Mouse (Mus musculus) left cerebral cortex, adult 11 months (tissue): ENCODE measurements around the gene Eif4e3.

Experiments used
- DNase-seq: peaks from one replicate; pipeline ENCODE4 v3.0.0; 2022; ENCODE audit warnings: low spot score

Gene Eif4e3

GRCm38 (mm10) chr6:99665457-99666317, 884 bp downstream of the Eif4e3 start:
- DNase-seq, result no peak

GRCm38 (mm10) chr6:99663232-99663631, 3.3 kb downstream of the Eif4e3 start:
- no peak for DNase-seq

- no peak for DNase-seq
These were observed 6.1 kb downstream of the Eif4e3 start for GRCm38 (mm10) chr6:99660443-99660842.

DNA sequence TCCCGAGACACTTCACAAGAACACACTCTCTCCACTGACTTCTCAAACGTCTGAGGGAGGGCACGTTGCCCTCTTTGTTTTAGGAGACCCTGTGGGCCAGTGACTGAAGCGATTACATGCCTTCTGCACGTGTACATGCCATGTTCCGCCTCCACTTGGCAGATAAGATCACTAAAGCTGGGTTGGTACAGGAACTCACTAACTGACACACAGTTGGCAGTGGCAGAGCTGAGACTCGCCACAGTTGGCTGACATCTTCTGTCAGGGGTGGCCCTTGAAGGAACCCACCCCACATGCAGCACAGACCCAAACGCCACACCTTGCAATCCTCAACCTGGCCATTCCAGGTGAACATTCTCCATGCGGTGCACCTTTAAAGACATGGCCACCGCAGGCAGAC, 8.0 kb downstream of the Eif4e3 start:
- DNase-seq, result no peak

DNA sequence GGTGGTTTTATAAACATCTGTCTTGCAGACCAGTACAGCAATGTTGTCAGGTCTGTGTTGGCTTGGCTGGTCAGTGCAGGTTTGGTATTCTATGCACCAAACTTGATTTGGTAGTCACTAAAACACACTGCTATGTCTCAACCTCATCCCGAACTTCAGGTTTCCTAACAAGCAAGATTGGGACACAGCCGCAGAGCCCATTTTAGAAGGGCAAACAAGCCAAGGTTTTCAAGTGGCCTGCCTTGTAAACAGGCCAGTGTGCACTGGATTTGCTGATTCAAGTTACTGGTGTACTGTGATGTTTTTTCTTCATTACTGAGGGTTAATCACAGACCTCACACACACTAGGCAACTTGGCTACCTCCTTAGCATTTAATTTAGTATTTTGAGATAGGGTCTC, 10.5 kb downstream of the Eif4e3 start:
- no peak for DNase-seq

DNA sequence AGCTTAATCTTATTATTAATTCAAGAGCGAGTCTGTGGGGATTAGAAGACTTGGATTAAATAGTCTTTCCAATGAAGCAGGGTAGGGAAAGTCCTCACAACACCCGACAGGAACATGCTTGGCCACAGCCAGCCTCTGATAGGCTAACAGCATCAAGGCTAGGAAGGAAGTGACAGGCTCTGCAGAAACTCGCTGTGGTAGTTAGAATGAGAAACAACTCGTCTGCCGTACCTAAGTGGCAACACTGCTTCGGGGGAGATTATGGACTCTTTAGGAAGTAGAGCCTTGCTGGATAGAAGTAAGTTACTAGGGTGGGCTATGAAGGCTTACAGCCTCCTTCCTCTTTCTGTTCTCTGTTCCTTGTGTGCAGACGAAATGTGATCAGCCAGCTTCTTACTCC, 11.1 kb downstream of the Eif4e3 start:
- no peak for DNase-seq

- no peak for DNase-seq
These were observed 12.2 kb downstream of the Eif4e3 start for GRCm38 (mm10) chr6:99654343-99654742.

GRCm38 (mm10) chr6:99652341-99652740, 14.2 kb downstream of the Eif4e3 start:
- DNase-seq, result no peak

DNA sequence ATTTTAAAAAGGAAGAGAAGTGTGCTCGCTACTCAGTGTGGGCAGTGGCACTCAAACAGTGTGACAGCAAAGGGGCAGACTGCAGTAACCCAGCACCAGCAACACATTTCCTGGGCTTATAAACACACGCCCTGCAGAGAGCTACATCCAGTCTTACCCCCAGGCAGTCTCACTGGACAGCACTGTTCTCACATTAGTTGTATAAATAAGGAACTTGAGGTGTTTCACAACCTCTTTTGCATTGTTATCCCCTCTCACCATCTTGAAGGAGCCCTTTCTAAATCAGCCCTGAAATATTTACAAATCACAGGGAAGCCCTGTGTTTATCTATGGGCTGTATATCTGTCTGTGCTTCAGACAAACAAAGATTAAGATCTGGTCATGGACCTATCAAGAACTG, 17.3 kb downstream of the Eif4e3 start:
- no peak for DNase-seq

- DNase-seq, result no peak
These were observed 20.2 kb downstream of the Eif4e3 start for GRCm38 (mm10) chr6:99646344-99646743.

DNA sequence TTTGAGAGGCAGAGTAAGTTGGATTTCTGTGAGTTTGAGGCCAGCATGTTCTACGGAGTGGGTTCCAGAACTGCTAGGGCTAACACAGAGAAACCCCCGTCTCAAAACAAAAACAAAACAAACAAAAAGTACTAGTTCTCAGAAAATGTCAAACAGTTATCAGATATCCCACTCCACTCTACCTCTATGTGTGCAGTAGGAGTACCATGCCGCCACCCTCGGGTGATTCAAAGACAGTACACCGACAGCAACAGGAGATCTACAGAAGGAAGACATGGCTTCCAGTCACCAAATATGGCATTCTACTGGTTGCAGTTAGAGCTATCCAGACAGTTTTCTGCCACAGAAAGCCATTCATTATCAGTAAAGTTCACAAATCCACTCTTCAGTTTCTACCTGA, 21.7 kb downstream of the Eif4e3 start:
- DNase-seq, result no peak

DNA sequence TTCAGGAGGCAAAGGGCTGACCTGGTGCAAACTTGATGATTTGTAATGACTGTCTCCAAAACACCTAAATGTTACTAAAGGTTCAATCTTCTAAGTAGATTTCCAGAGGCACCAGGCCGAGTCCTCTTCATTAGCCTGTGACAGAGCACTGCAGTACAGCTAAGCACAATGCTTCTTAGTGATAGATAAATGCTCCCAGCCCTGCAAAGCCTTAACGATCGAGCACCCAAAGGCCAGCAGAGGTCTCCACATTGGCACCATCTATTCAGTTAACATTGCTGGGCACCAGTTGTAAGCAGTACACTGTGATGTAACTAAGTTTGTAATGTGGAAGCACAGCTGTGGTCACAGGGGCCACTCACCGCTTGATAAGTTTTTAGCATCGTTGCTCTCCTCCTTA, 22.2 kb downstream of the Eif4e3 start:
- DNase-seq, result no peak

GRCm38 (mm10) chr6:99643439-99644199, 23.0 kb downstream of the Eif4e3 start:
- DNase-seq, result no peak

- DNase-seq, result no peak
These were observed 29.1 kb downstream of the Eif4e3 start for GRCm38 (mm10) chr6:99637456-99637855.

DNA sequence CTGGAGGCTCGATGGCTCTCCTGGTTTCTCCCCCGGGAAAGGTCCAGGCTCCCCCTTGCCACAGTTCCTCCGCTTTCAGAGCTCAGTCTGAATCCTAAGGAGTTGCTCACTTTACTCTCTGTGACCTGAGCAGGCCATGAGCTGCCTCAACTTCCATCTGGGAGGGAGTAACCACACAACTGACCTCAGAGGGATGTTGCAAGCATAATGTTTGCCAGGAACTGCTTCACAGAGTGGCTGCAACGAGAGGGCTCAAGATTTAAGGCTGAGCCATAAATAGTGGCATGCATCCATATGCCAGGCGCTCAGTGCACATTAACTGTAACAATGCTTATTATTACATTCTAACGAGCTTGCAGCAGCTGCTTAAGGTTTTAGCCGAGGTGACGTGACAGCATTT, 29.8 kb downstream of the Eif4e3 start:
- no peak for DNase-seq

- DNase-seq, result no peak
These were observed 30.4 kb downstream of the Eif4e3 start for GRCm38 (mm10) chr6:99636121-99636520.

GRCm38 (mm10) chr6:99632121-99632980, 34.2 kb downstream of the Eif4e3 start:
- no peak for DNase-seq

GRCm38 (mm10) chr6:99631637-99632036, 34.9 kb downstream of the Eif4e3 start:
- DNase-seq, result no peak

- DNase-seq, result no peak
These were observed 36.7 kb downstream of the Eif4e3 start for GRCm38 (mm10) chr6:99629726-99630458.

DNA sequence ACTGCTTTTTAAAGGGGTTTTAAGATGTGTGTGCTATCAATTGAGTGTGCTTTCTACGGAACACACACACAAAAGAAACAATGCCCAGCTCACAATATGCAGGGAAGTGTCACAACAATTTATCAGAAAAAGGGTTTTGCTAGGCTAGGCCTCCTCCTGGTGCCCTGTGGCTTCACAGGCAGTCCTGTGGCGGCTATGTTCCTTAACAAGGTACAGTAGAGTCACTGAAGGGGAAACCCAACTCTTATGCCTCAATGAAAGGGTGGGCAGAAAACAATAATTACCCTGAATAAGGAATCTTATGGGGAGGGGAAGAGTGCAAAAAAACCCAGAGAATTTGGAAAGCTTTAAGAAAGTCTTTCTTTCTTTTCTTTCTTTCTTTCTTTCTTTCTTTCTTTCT, 40.2 kb downstream of the Eif4e3 start:
- DNase-seq, result no peak

DNA sequence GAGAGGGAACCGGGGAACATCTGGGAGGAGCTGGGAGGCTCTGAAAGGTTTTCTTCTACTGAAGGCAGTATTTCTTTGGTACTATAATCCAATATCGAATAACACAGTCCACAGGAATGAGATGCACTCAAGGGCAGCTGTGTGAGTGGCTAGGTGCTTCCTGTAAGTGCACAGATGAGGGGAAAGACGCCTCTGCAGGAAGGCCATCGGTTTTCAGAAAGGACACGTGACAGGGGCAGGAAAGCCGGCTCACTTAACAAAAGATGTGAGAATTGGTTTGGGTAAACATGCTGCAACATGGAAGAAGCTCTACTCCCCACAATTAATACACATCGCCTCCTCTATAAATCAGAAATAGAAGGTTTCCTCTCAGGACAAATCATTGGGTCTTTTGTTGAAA, 40.8 kb downstream of the Eif4e3 start:
- DNase-seq, result no peak

GRCm38 (mm10) chr6:99625306-99625705, 41.3 kb downstream of the Eif4e3 start:
- DNase-seq, result no peak
